Mouse (Mus musculus) monocyte, adult 2 months (primary cell): ENCODE results near the gene Snrpg.
A peak's percentile ranks its signal among the peaks of the same experiment; 100 is the strongest.
"Not testable (repeated sequence)": the region's sequence is repeated elsewhere in the genome, so short reads cannot be mapped to it uniquely, and the experiment has no call there.

Source experiments
- DNase-seq, 2 experiments: peaks; one replicate each; pipeline ENCODE4 v3.0.0; 2022; ENCODE audit warnings: low spot score in 2 of 2, low read depth in 1 of 2

Gene Snrpg

DNA sequence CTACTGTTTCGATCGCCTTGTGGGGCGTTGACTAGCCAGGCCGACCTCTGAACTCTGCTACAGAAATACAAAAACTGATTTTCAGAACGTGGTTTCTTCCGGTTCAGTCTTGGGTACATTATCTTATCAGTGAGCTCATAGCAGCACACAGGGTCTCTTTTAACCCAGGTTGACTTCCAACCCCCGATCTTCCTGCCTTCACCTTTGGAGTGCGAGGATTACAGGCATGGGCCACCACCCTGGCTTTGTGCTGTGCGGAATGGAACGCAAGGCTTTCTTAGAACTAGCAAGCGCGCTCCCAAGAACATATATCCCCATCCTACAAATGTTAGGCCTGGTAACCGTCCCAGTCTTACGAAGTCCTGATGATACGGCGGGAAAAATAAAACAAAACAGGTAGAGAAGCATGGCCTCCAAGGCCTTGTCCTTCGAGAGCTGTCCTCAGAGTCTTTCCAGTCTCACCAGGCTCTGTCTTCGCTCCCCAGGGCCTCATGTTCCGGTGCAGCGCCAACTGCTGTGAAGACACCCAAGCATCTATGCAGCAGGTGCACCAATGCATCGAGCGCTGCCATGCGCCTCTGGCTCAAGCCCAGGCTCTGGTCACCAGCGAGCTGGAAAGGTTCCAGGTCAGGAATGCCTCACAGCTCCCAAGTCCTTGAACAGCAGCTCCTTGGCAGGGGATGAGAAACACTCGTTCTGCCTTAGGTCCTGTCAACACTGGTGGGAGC lies 4.8 kb upstream of the Snrpg start:
- no peak for DNase-seq

DNA sequence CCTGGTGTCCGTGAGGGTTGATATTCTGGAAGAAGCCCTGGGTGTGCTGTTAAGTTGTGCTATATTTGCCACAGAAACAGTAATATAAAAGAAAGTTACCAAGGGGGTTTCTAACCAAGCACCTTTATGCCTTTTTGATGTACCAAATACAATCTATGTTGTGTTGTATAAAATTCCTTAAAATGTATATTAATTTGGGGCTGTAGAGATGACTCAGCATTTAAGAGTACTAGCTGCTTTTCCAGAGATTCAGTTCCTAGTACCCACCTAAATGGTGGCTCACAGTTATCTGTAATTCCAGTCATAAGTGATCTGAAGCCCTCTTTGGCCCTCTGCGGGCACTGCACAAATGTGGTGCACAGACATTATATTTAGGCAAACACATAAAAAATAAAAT lies 4.3 kb upstream of the Snrpg start:
- DNase-seq, result no peak

DNA sequence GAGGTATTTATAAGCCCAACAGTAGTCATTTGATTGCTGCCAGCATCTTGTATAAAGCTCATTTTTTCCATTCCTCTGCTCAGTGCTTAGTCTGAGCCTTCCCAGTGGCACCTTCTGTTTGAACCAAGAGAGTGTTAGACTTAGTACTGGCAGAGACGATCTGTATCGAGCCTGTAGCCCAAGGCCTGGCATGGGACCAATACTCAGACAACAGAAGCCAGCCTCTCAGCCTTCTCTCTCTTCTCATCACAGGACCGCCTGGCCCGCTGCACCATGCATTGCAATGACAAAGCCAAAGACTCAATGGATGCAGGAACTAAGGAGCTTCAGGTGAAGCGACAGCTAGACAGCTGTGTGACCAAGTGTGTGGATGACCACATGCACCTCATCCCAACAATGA lies 2.6 kb upstream of the Snrpg start:
- no peak for DNase-seq

DNA sequence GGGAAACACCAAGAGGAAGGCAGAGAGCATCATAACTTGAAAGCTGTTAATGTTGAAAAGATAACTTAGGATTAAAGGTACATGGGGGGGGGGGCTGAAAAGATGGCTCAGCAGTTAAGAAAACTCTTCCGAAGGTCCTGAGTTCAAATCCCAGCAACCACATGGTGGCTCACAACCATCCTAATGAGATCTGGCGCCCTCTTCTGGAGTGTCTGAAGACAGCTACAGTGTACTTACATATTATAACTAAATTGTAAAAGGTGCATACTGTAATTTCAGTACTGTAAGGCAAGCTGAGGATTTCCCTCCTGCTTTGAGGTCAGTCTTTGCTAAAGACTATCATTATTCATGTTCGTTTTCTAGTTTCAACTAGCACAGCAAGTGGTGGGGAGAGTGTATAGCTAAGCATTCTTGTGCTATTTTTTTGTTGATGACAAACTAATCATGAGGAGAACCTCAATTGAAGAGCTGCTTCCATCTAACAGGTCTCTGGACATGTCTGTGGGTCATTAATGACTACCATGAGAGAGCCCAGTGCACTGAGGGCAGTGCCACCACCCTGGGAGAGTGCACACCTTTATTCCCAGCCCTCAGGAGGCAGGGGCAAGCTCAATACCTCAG lies 901 bp upstream of the Snrpg start:
- DNase-seq, result no peak

DNA sequence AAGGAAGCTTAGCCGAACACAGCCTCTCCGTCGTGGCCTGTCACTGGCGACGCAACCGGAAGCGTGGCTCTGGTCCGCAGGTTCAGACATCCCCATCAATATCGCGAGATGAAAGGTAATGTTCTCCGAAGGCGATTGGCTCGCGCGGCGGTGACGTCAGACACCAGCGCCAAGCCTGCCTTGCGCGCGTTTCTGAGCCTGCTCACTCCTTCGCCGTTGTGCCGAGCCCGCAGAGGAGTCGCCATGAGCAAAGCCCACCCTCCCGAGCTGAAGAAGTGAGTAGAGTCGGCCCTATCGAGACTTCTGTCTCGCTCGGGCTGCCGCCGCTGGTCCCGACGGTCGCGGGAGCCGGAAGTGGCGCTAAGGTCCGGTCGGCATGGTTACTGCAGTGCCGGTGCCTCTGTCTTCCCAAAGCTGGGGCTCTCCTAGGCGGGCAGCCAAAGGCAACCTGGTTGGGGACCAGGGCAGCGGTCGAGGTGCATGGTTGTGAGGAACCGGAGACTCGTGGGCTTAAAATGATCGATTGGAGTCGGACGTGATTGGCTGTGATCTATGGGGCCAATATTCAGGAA lies 322 bp downstream of the Snrpg start:
- peak; percentile 81 to 91 for DNase-seq

DNA sequence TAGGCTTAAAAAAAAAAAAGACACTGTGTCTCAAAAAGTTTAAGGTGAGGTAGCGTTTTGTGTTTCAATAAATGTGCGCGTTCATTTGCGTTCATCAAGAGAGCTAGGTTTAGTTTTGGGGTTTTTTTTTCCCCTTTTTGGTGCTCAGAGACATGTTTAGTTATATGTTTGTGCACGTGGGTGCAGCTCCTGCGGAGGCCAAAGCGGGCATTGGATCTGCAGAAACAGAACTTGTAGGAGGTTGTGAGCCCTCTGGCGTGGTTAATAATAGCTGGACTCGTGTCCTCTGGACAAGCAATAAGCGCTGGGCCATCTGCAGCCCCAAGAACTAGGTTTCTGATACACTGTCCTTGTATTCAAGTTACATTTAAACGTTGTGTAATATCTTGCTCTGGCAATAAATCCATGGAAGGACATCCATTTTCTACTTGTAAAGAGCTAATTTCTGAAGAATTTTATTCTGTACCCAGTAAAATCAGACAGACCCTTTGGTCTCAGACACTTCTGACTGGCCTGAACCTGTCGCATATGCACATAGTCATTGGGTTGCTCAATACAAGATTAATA lies 929 bp downstream of the Snrpg start:
- DNase-seq, result no peak

DNA sequence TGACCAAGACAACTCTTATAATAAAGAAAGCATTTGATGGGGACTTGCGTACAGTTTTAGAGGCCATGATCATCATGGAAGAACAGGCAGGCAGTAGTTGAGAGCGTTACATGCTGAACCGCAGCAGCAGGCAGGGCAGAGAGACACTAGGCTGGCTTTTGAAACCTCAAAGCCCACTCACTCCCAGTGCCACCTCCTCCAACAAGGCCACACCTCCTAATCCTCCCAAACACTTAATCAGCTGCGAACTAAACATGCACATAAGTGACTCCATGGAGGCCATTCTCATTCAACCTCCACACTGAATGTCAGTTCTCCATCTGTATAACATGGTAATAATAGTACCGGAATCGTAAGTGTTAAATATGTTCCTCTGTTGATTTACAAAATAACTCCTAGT lies 2.5 kb downstream of the Snrpg start:
- DNase-seq, result no peak

DNA sequence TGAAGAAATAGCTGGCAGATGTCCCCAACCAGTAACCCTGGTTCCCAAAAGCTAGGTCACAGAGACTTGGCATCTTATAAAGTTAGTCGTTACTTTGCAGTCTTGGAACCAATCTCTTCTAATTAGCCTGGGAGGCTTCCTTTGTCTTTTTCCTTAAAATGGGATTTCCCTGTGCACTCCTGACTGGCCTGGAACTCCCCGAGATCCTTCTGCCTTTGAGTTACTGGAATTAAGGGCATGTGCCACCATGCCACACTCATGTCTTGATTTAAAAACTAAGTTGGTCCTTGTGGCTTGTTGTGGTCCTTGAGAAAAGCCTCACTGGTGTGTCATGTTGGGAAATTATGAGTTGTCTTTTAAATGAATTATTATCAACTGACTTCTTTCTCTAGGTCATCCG lies 7.2 kb downstream of the Snrpg start:
- DNase-seq, result no peak

DNA sequence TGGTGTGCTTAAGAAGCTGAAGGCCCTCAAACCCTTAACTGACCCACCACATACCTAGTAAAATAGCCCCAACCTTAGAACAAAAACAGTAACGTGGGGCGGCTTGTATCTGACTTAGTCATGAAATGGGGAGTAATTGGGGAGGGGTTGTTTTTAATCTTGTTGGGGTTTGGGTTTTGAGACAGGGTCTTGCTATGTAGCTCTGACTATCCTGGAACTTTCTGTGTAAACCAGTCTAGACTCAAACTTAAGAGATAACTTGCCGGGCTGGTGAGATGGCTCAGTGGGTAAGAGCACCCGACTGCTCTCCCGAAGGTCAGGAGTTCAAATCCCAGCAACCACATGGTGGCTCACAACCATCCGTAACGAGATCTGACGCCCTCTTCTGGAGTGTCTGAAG lies 9.0 kb downstream of the Snrpg start:
- DNase-seq, result not testable (repeated sequence)

DNA sequence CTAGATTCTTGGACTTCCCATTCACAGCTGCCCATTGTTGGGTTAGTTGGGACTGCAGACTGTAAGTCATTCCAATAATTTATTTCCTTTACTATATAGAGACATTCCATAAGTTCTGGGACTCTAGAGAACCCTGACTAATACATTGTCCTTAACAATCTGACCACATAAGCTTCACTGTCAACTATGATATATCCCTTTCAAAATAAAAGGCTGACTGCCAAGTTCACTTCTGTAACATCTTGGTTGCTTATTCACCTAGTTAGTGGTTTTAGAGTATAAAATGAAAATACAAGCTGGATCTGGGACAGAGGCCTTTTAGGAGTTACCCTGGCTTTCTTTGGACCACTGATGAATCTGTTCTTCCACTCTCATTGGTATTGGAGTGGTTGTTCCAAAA lies 11.4 kb downstream of the Snrpg start:
- no peak for DNase-seq

DNA sequence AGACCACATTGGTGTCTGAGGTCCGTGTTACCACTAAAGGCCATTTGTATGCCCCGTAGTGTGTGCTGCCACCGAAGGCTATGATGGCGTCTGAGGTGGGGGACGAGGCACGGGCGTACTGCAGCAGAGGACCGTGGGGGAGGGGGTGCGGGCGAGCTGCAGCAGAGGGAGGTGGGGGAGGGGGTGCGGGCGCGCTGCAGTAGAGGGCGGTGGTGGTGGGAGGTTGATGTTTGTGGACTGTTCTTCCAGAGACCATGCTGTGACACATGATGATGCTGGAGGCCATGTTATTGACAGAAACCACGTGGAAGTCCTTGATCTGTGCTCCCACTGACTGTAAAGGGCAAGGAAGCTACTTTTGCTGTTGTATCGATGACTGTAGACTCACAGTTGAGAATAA lies 12.3 kb downstream of the Snrpg start:
- no peak for DNase-seq

DNA sequence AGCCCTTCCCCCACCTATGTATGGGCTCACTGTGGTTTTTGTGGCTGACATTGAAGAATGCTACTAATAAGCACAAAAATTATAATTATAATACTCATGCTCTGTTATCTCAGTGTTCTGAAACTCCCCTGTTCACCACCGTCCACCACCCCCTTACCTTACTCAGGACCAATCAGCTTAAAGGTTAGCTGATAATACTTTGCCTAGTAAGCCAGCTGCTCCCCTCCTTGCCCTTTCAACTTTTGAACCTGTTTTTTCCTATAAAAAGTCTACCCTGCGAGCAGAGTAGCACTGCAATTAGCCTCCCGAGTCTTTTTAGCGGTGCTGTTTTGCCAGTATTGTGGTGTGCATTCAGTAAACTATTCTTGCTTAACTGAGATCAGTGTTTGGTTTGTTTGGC lies 13.6 kb downstream of the Snrpg start:
- no peak for DNase-seq

DNA sequence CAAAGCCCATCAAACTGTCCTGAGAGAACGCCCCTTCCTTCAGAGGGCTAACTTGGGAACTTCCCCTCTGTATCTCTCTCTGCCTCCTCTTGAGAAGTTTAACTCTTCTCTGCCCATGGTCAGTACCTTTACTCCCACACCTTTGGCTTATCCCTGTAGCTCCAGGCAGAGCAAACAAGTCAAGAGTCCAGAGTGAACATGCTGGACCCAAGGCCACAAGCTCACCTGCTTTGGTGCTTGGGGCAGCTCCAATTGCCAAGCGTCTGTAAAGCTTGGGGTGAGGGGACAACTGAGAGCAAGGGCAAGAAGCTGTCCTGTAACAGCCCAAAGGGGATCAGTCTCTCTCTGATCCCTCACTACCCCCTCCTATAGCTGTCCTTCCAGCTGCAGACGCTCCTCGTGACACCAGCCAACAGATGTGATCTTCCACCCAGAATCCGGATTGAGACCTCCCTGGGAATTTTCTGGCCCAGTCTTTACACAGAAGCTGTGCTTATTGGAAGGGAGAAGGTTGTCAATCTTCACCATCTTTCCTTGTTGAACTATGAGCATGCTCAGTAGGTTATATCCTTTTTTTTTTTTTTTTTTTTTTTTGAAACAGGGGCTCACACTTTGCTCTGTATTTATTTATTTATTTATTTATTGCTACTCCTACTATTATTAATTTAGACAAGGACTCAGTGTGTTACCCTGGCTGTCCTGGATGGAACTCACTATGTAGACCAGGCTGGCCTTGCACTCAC lies 14.4 kb downstream of the Snrpg start:
- DNase-seq, result no peak

DNA sequence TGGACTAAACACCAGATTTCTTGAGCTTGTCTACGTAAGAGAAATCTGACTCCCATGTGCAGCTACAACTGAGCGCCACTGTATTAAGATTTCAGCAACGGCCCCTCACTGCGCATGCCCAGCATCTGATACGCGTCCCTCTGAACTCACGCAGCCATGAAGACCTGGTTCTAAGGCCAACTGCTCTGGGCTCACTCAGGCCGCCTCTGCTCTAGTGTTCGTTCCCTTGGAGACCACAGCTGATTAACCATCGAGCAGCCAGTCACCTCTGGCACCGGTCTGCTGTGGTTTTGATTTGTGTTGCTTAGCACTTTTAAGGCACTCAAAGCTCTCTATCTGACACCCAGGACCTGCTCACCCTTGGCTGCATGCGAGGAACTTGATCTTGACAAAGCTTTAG lies 16.2 kb downstream of the Snrpg start:
- no peak for DNase-seq

DNA sequence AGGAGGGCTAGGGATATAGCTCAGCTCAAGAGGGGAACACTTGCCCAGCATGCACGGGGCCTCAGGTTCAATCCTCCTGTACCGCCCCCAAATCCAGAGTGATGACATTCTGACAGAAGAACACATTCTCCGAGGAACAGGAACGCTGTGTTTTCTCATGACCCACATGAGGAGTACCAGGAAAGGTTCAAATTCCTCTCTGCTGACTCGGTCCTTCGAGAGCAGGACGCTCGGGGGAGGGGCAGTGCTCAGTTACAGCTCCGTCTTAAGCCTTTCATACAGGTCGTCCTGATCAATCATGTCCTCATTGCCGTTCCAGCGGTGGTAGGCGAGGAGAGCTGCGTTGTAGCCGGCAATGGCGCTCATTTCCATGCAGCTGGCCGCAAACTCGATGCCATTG lies 17.4 kb downstream of the Snrpg start:
- DNase-seq, result no peak

DNA sequence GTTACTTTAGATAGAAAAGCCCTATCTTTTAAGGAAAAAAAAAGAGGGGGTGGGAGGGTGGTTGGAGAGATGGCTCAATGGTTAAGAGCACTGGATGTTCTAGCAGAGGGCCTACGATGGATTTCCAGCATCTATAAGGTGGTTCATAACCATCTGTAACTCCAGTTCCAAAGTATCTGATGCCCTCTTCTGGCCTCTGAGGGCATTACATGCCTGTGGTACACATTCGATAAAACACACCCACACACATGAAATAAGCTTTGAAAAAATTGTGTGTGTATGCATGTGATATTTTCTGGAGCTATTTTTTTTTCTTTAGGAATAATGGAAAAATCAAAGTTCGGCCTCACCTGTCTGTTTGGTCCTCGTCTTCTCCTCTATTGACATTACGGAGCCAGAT lies 20.2 kb downstream of the Snrpg start:
- DNase-seq, result no peak

DNA sequence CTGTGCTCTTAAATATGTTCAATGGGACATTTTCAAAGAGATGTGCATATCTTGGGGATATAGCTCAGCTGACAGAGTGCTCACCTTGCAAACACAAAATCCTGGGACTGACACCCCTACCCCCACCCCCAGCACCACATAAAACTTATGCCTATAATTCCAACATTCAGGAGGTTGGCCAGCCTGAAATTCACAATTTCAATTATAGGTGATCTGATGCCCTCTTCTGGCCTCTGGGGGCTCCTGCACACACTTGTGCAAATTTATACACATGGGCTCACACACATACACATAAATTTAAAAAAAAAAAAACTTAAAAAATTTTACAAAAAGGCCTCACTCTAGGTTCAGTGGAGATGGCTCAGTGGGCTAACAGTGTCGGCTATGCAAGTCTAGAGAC lies 22.1 kb downstream of the Snrpg start:
- DNase-seq, result no peak

DNA sequence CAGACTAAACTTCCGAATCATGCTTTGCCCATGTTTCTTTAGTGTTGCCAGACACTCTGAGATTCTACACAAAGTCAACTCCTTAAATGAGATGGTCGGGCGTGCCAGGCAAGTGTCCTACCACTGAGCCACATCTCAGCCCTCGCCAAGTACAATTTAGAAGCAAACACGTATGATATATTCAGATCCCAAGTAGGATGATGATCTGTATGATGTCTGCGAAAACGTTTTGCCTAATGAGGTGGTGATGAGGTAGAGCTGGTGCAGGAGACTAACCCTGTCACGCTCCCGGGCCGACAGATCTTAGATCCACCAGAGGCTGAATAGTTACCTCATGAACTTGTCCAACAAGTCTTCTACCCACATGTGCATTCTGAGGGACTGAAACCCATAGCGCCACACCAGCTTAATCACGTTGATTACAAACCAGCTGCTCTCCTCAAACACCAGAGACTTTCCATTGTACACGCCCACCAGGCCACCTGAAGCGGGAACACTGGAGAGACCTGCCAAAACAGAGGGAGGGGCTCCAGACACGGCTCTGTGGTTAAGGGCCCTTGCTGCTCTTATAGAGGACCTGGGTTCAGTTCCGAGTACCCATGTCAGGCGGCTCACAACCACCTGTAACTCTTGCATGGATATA lies 23.1 kb downstream of the Snrpg start:
- DNase-seq, result no peak

DNA sequence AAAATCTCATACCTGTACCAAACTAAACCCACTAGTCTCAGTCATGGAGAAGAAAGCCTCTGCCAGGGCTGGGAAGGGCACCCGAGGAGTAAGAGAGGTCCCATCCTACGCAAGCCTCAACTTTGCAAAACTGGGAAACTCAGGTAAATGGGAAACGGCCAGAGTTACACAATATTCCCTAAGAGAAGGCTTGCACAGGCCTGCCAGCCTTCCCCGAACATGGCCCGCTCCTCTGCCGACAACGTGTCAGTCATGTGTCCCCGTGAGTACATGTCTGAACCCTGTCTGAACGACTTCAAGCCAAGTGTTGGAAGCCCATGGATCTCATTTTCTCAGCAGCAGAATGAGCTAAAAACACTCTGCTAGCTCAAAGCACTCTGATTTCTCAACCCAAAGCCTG lies 23.9 kb downstream of the Snrpg start:
- DNase-seq, result no peak

DNA sequence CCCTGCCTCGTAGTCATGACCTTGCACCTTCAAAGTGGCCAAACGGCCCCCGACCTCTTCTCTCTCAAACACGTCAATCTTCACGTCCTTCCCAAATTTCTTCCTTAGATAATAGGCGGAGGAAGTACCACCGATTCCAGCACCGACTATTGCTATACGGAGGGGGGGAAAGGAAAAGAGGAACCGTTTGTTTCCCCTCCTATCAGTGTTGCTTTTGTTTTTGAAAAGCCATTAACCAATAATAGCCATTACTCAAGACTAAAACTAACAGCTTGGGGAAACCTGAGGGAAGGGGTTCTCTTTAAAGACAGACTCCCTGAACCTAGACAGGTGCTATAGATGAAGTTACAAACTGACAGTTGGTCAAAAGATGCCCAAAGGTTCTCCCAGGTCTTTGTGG lies 24.9 kb downstream of the Snrpg start:
- no peak for DNase-seq

DNA sequence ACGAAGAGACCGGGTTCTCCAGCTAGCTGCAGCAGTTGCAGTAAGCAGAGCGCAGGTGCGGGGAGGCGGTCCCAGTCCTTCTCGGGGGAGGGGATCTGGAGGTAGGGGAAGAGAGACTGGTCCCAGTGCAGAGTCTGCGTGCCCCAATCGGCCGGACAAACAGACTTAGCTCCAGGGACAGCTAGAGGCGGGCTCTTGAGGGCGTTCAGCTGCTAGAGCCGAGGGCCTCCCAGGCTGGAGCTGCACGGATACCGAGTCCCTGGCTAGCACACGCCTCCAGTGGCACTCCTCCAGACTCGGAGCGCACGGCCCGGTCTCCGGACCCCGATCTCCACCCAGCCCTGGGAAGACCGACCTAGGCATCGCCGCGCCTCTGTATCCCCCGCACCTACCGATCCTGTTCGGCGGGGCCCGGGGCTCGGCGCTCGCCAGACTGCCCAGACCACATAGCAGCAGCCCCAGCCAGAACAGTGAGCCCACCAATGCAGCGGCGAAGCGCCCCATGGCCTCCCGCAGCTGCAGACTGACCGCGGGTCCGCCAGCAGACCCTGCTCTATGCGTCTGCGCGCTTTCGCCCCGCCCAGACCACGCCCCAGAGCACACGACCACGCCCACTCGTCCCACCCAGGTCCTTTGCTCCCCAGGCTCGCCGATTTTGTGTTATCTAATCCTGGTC lies 25.6 kb downstream of the Snrpg start, which contains the start of gene Pcyox1:
Gene Pcyox1, minus strand, starts transcription at position 574 of the 676 bp plus-strand sequence.
- DNase-seq, result peak in 1 of 2 experiments; percentile 59
